1 mouse cellular context compared by ENCODE assay signal in the genomic region with DNA sequence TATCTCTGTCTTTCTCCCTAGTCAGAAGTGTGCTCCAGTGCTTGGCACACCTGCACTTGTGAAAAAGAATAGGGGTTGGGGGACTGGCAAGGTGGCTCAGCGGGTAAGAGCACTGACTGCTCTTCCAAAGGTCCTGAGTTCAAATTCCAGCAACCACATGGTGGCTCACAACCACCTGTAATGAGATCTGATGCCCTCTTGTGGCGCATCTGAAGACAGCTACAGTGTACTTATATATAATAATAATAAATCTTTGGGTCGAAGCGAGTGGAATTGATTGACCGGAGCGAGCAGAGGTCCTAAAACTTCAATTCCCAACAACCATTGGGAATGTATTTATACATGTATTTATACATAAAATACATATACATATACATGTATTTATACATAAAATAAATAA.
A peak's percentile ranks its signal among the peaks of the same experiment; 100 is the strongest.
TF ChIP-seq lines count a peak whose summit lies in the region.

No protein-coding gene starts in this region.

TF ChIP-seq in CH12.LX, 34 proteins besides CTCF, POLR2A, EP300 and RAD21:
- TF ChIP-seq SMC3 (IDR thresholded peaks at IDR 0.05; ENCODE audit: low read depth, low read length) = peak; percentile 23
- TF ChIP-seq MYC (IDR thresholded peaks at IDR 0.05; ENCODE audit: low read depth, low read length) = 0 out of 2 replicates have a peak, but pooled peaks have one; percentile 27
